Mouse (Mus musculus) urinary bladder, postnatal 10 days (tissue): ENCODE results near the gene Lrp10.

Experiments used
- DNase-seq: peaks from one replicate; pipeline ENCODE4 v3.0.0; 2022; ENCODE audit warnings: low spot score

Gene Lrp10

GRCm38 (mm10) chr14:54463959-54464292 lies at the start of gene Lrp10:
Lrp10 (plus strand) TSS chr14:54464137.
- peak; percentile 72 for DNase-seq

GRCm38 (mm10) chr14:54415241-54416020 lies 48.5 kb upstream of the Lrp10 start:
- DNase-seq: no peak

GRCm38 (mm10) chr14:54416229-54416775 lies 47.6 kb upstream of the Lrp10 start:
- no peak for DNase-seq

GRCm38 (mm10) chr14:54416830-54417229 lies 47.1 kb upstream of the Lrp10 start:
- DNase-seq: no peak

GRCm38 (mm10) chr14:54417623-54418081 lies 46.3 kb upstream of the Lrp10 start, which contains the start of gene Slc7a7:
Slc7a7 (minus strand) TSS chr14:54417780.
- no peak for DNase-seq

- no peak for DNase-seq
Measured at GRCm38 (mm10) chr14:54421014-54421413, 42.9 kb upstream of the Lrp10 start.

GRCm38 (mm10) chr14:54423406-54423805 lies 40.5 kb upstream of the Lrp10 start:
- DNase-seq: no peak

- no peak for DNase-seq
Measured at GRCm38 (mm10) chr14:54424634-54425033, 39.3 kb upstream of the Lrp10 start.

GRCm38 (mm10) chr14:54425540-54425939 lies 38.4 kb upstream of the Lrp10 start:
- no peak for DNase-seq

GRCm38 (mm10) chr14:54426003-54426688 lies 37.8 kb upstream of the Lrp10 start:
- DNase-seq: no peak

- DNase-seq: peak; percentile 71
Measured at GRCm38 (mm10) chr14:54426689-54427398, 37.1 kb upstream of the Lrp10 start, which contains the start of gene Mrpl52. Mrpl52 (plus strand) TSS chr14:54426909.

- DNase-seq: no peak
Measured at GRCm38 (mm10) chr14:54427696-54428095, 36.2 kb upstream of the Lrp10 start.

GRCm38 (mm10) chr14:54428421-54428820 lies 35.5 kb upstream of the Lrp10 start:
- DNase-seq: no peak

- DNase-seq: no peak
Measured at GRCm38 (mm10) chr14:54429332-54430093, 34.4 kb upstream of the Lrp10 start.

GRCm38 (mm10) chr14:54430406-54431145 lies 33.4 kb upstream of the Lrp10 start:
- no peak for DNase-seq

- DNase-seq: peak; percentile 52
Measured at GRCm38 (mm10) chr14:54431334-54432077, 32.4 kb upstream of the Lrp10 start, which contains the start of gene Mmp14. Mmp14 (plus strand) TSS chr14:54431612.

GRCm38 (mm10) chr14:54432078-54432836 lies 31.7 kb upstream of the Lrp10 start:
- no peak for DNase-seq

- DNase-seq: no peak
Measured at GRCm38 (mm10) chr14:54432837-54433830, 30.8 kb upstream of the Lrp10 start.
